Mouse (Mus musculus) lung, embryonic 16.5 days (tissue): ENCODE data around the gene Rapgef1. TPM values are rescaled to one million over a fixed set of nuclear protein-coding genes. Genes with fewer than 3 reads are reported as not detected.
A peak's percentile ranks its signal among the peaks of the same experiment; 100 is the strongest.

Experiments
- ATAC-seq: fragments of 200-750 bp; cut with Nextera tagmentation; 2 replicates; pipeline ENCODE4 v1.8.0; 2017; ENCODE audit warnings: low read depth, mild to moderate bottlenecking, moderate library complexity
- H3K27ac ChIP-seq: fragments of 300-500 bp; sonication (generic); 2 replicates; pipeline ENCODE4 v1.5.1; 2014; ENCODE audit warnings: mild to moderate bottlenecking, control low read depth, low read length
- H3K27me3 ChIP-seq: fragments of 300-500 bp; sonication (generic); 2 replicates; pipeline ENCODE4 v1.6.1; 2014; ENCODE audit warnings: low read depth, low read length, mixed read lengths; ENCODE audit not compliant: control insufficient read depth, insufficient read depth
- H3K36me3 ChIP-seq: fragments of 300-500 bp; sonication (generic); 2 replicates; pipeline ENCODE4 v1.6.1; 2014; ENCODE audit warnings: low read length; ENCODE audit not compliant: control insufficient read depth, insufficient read depth
- H3K4me1 ChIP-seq: fragments of 300-500 bp; sonication (generic); replicated peaks from 2 replicates; pipeline ENCODE4 v1.6.1; 2014; ENCODE audit warnings: low read length, mixed read lengths; ENCODE audit not compliant: control insufficient read depth, insufficient read depth
- H3K4me2 ChIP-seq: fragments of 300-500 bp; sonication (generic); 2 replicates; pipeline ENCODE4 v1.6.1; 2014; ENCODE audit warnings: low read depth, low read length, control low read depth
- H3K4me3 ChIP-seq: fragments of 300-500 bp; sonication (generic); 2 replicates; pipeline ENCODE4 v1.5.1; 2014; ENCODE audit warnings: mild to moderate bottlenecking, low read length, control low read depth
- H3K9ac ChIP-seq: fragments of 300-500 bp; sonication (generic); 2 replicates; pipeline ENCODE4 v1.6.1; 2014; ENCODE audit warnings: low read length, control low read depth
- H3K9me3 ChIP-seq: fragments of 300-500 bp; sonication (generic); 2 replicates; pipeline ENCODE4 v1.6.1; 2016; ENCODE audit warnings: low read length; ENCODE audit not compliant: control insufficient read depth
- WGBS: fragments of 180-500 bp; shearing (Covaris S2); extraction: QIAGEN DNeasy Blood & Tissue Kit; methylation state at CpG from one replicate; pipeline ENCODE4 v1.1.7; 2014; 5-methylcytosine and 5-hydroxymethylcytosine counted together
- polyA plus RNA-seq: library from polyadenylated mRNA; unstranded; fragments of >200 nt; fragmentation: Nextera tagmentation; extraction: Ambion mirVana; gene quantifications from 2 replicates; pipeline ENCODE4 v1.2.1, GENCODE M21; 2015

Gene Rapgef1
- polyA plus RNA-seq, 1 experiment from 2014 or later: 10.7 TPM

DNA sequence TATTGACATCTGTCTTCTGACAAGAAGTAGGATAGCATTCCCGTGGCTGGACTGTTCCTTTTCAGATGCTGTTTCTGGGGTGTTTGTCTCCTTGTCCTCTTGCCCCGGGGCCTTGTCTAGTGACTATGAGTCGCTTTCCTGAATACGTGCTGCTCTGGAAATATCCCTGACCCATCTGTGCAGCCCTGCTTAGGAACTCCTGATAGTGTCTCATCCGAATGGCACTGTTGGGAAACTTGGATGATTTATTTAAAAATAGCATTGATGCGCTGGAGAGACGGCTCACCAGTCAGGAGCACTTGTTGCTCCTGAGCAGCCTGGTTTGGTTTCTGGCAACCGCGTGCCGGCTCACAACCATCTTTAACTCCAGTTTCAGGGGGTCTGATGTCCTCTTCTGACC, 1.6 kb downstream of the Rapgef1 start:
- WGBS: 53% methylated on average over 10 of the region's 10 CpGs
- Histone ChIP-seq H3K9me3 (no peaks in the 10 kb centered on the region), H3K4me3 (peak overlapping the region; percentile 88), H3K4me1 (peaks cover 12% of the 10 kb centered on the region), H3K36me3 (no peaks in the 10 kb centered on the region), H3K27ac (no peak overlapping the region), H3K9ac (peak overlapping the region; percentile 91), H3K4me2 (peak overlapping the region; percentile 83), H3K27me3 (no peaks in the 10 kb centered on the region)
- ATAC-seq: no peak

DNA sequence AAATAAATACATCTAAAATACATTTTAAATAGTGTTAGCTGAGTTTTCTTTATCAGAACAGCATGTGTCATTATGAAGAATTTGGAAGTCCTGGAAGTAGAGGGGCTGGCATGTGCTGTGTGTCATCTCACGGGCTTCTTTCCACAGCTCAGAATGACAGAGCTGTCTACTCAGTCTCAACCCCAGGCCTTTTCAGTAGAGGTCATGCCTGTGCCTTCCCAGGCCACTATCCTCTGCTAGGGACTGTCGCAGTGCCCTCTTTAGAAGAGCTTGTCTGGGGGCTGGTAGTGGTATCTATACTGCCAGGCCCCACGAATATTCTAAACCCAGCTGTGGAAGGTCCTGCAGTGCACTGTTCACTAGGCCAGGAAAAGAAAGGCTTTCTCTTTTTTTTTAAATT, 2.1 kb downstream of the Rapgef1 start:
- ATAC-seq: no peak
- Histone ChIP-seq H3K9ac (no peak overlapping the region), H3K4me3 (no peak overlapping the region), H3K4me2 (no peak overlapping the region; the same call in 1 of the 2 replicates), H3K9me3 (no peaks in the 10 kb centered on the region), H3K27me3 (no peaks in the 10 kb centered on the region), H3K36me3 (no peaks in the 10 kb centered on the region), H3K27ac (no peak overlapping the region), H3K4me1 (peaks cover 12% of the 10 kb centered on the region)
- WGBS: 73% methylated on average over 3 of the region's 3 CpGs

GRCm38 (mm10) chr2:29622126-29623005, 2.8 kb downstream of the Rapgef1 start:
- H3K27me3 ChIP-seq: no peaks in the 10 kb centered on the region
- no peak for ATAC-seq
- 79% methylated on average over 10 of the region's 10 CpGs for WGBS
- no peak overlapping the region for H3K4me3 ChIP-seq
- H3K9me3 ChIP-seq: no peaks in the 10 kb centered on the region
- H3K9ac ChIP-seq: no peak overlapping the region
- H3K4me1 ChIP-seq: peaks cover 12% of the 10 kb centered on the region
- no peak overlapping the region for H3K4me2 ChIP-seq
- no peak overlapping the region for H3K27ac ChIP-seq
- no peaks in the 10 kb centered on the region for H3K36me3 ChIP-seq

GRCm38 (mm10) chr2:29623247-29624090, 3.9 kb downstream of the Rapgef1 start:
- no peak overlapping the region for H3K9ac ChIP-seq
- no peak overlapping the region for H3K4me3 ChIP-seq
- WGBS: 65% methylated on average over 9 of the region's 9 CpGs
- H3K4me2 ChIP-seq: no peak overlapping the region
- H3K27me3 ChIP-seq: no peaks in the 10 kb centered on the region
- no peaks in the 10 kb centered on the region for H3K9me3 ChIP-seq
- no peak overlapping the region for H3K27ac ChIP-seq
- peaks cover 20% of the 10 kb centered on the region for H3K4me1 ChIP-seq
- no peak for ATAC-seq
- no peaks in the 10 kb centered on the region for H3K36me3 ChIP-seq

DNA sequence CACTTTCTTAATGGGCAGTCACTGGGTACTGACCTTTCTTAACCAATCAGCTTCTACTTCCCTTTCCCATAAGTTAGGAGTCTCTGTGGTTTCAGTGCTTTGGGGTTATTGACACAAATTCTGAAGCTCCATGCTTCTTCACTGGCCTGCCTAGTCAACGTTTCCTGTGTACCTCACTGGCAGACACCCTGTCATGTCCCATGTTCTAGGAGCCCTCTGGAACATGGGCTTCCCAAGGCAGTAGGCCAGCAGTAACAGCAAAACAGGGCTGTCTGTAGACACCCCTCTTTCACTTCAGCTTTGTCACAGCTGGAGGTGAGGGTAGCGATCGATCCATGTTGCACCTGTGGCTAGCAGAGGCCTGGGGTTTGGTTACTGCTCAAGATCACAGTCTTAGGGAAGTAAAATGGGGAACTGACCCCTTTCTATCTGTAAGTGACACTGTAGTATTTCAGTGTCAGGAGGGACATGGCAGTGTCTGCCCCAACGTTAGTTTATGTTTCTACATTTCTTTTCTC, 4.6 kb downstream of the Rapgef1 start:
- H3K9ac ChIP-seq: no peak overlapping the region

GRCm38 (mm10) chr2:29624739-29625138, 5.2 kb downstream of the Rapgef1 start:
- Histone ChIP-seq H3K9ac (no peak overlapping the region), H3K27ac (no peak overlapping the region), H3K4me2 (no peak overlapping the region), H3K27me3 (no peaks in the 10 kb centered on the region), H3K36me3 (no peaks in the 10 kb centered on the region), H3K4me1 (peaks cover 20% of the 10 kb centered on the region), H3K4me3 (no peak overlapping the region), H3K9me3 (no peaks in the 10 kb centered on the region)
- no peak for ATAC-seq
- WGBS: 65% methylated on average over 5 of the region's 5 CpGs

More for the DNA sequence above, 4.6 kb downstream of the Rapgef1 start:
- Histone ChIP-seq H3K27ac (no peak overlapping the region), H3K36me3 (no peaks in the 10 kb centered on the region), H3K4me3 (no peak overlapping the region), H3K9me3 (no peaks in the 10 kb centered on the region), H3K4me2 (no peak overlapping the region), H3K27me3 (no peaks in the 10 kb centered on the region), H3K4me1 (peaks cover 20% of the 10 kb centered on the region)
- 79% methylated on average over 4 of the region's 4 CpGs for WGBS
- no peak for ATAC-seq

DNA sequence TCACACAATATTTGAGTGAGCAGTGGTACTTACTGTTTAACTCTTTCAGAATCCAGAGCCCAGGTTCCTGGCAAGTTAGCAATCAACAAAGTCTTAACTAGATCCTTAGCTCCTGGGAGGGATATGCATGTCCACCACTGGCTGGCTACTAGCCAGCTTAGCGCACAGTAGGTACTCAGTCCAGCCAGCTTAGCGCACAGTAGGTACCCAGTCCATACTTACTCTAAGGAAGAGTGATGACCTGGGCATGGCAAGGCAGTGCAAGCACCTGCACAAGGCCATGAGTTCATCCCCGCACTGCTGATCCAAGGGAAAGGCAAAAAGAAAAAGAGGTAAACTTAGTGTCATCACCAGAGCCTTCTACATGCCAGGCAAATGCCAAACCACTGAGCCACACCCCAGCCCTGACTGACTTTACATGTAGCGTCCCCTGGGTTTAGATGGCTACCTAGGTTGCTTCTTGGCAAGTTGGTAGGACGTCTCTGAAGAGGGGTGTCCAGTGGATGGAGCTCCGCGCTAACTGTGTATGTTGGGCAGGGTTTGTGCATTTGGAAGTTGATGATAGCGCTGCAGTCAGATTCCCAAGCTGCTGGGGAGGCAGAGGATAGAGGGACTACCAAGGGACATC, 6.2 kb downstream of the Rapgef1 start:
- H3K4me3 ChIP-seq: no peak overlapping the region
- H3K9me3 ChIP-seq: no peaks in the 10 kb centered on the region
- ATAC-seq: no peak
- WGBS: 96% methylated on average over 8 of the region's 8 CpGs
- no peak overlapping the region for H3K9ac ChIP-seq
- H3K4me2 ChIP-seq: no peak overlapping the region
- no peak overlapping the region for H3K27ac ChIP-seq
- no peaks in the 10 kb centered on the region for H3K36me3 ChIP-seq
- H3K27me3 ChIP-seq: no peaks in the 10 kb centered on the region
- H3K4me1 ChIP-seq: peaks cover 17% of the 10 kb centered on the region

DNA sequence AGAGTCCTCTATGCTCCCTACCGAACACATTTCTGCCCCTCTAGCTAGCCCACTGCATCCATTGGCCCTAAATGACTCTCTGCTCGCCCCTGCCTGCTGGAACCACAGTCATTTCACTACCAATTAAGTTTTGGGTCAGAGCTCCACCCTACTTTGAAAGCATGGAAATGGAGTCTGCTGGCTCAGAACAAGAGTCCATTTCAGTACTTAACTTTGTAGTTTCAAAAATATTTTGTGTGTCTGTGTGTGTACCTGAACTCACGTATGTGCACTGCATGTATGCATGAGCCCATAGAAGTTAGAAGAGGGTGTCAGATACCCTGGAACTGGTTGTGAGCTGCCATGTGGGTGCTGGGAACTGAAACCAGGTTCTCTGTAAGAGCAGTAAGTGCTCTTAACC, 7.8 kb downstream of the Rapgef1 start:
- no peak overlapping the region for H3K27ac ChIP-seq
- H3K4me3 ChIP-seq: no peak overlapping the region
- no peak overlapping the region for H3K4me2 ChIP-seq
- ATAC-seq: no peak
- H3K27me3 ChIP-seq: no peaks in the 10 kb centered on the region
- no peak overlapping the region for H3K9ac ChIP-seq
- H3K9me3 ChIP-seq: no peaks in the 10 kb centered on the region
- peaks cover 13% of the 10 kb centered on the region for H3K4me1 ChIP-seq
- no peaks in the 10 kb centered on the region for H3K36me3 ChIP-seq
- 90% methylated on average over 3 of the region's 3 CpGs for WGBS

DNA sequence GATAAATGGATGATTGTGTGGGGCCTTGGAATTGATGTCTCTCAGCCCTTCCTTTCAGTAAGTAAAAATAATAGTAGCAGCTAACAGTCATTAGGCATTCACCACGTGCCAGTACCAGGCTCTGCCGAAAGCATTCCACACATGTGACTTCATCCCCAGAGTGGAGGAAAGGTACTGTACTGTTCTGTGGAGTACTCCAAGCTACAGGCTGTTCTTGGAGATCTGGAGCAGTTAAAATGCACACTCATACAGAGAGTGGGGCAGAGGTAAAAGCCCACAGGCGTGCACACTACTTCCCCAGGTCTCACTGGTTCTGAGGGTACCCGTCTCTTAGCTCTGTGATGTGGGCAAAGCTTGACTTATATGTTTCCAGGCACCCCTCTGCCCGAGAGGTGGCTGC, 8.7 kb downstream of the Rapgef1 start:
- no peak overlapping the region for H3K4me2 ChIP-seq
- no peak for ATAC-seq
- no peaks in the 10 kb centered on the region for H3K36me3 ChIP-seq
- H3K9ac ChIP-seq: no peak overlapping the region
- no peak overlapping the region for H3K27ac ChIP-seq
- H3K4me1 ChIP-seq: peaks cover 18% of the 10 kb centered on the region
- H3K27me3 ChIP-seq: no peaks in the 10 kb centered on the region
- no peaks in the 10 kb centered on the region for H3K9me3 ChIP-seq
- H3K4me3 ChIP-seq: no peak overlapping the region
- WGBS: 58% methylated on average over 5 of the region's 5 CpGs
